Mouse (Mus musculus) lung, postnatal 36 days (tissue): Measurements from ENCODE around the gene Vmn2r14.
"Not testable (repeated sequence)": the region's sequence is repeated elsewhere in the genome, so short reads cannot be mapped to it uniquely, and the experiment has no call there.

ENCODE experiments used
- DNase-seq: peaks from one replicate; pipeline ENCODE4 v3.0.0; 2022; ENCODE audit warnings: mixed read lengths

The Vmn2r14 gene

DNA sequence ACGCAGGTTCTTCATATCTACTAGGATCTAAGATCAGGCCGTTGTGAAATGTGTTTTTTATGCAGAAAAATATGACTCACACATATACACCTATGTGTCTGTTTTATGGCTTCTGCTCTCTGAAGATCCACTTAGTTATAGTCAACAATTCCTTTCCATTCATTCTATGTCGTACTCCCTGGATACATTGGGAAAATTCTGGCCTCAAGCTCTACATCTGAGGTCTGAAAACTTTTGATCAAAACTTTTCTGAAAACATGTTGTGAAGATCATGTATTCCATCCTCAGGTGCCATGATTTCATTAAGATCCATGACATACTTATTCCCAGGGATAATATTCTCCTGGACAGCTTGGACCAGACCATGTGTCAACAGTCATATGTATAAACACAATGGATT is at the start of gene Vmn2r14:
Vmn2r14 (minus strand) TSS at position 101 of the 400 bp plus-strand sequence.
- DNase-seq = no peak

DNA sequence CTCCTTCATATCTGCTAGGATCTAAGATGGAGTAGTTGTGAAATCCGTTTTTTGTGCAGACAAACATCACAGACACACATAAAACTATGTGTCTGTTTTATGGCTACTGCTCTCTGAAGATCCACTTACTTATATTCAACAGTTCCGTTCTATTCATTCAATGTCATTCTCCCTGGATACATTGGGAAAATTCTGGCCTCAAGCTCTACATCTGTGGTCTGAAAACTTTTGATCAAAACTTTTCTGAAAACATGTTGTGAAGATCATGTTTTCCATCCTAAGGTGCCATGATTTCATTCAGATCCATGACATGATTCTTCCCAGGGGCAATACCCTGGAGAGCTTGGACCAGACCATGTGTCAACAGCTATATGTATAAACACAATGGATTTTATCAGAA is 32.4 kb downstream of the Vmn2r14 start, which contains the start of gene Vmn2r13:
Vmn2r13 (minus strand) TSS at position 101 of the 400 bp plus-strand sequence.
- DNase-seq = not testable (repeated sequence)

DNA sequence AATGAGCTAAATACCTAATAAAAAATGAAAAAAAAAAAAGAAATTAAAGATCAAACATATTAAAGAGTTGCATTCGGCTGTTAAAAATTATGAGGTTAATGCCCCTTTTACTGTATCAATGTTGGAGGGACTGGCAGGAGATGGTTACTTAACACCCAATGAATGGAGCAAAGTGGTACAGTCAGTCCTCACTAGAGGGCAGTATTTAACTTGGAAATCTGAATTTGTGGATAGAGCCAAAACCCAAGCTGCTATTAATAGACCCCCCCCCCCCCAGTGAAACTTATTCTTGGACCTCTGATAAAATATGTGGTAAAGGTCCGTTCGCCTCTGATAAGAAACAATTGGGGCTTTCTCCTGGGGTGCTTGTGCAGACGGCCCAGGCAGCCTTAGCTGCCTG is 57.7 kb downstream of the Vmn2r14 start:
- peak; percentile 10 for DNase-seq
